Mouse (Mus musculus) erythroid progenitor cell, adult 5-6 weeks (primary cell): ENCODE measurements around the gene Tmem30b. TPM values are rescaled to one million over a fixed set of nuclear protein-coding genes. Genes with fewer than 3 reads are reported as not detected.

ENCODE experiments used
- ATAC-seq: replicated peaks from 2 replicates; pipeline ENCODE4 v1.8.0; 2016; ENCODE audit warnings: moderate number of reproducible peaks, mild to moderate bottlenecking, moderate TSS enrichment, inconsistent platforms; ENCODE audit not compliant: poor library complexity, low FRiP score, severe bottlenecking
- total RNA-seq, 2 experiments: library from RNA; stranded (forward) in 1 of 2; stranded (reverse) in 1 of 2; fragments of 150-400 nt in 1 of 2; fragments of 186-747, 209-891 nt in 1 of 2; gene quantifications; 2 replicates each; pipeline versions ENCODE4 v1.2.3 to v1.2.4; 2015 to 2017; ENCODE audit warnings: low replicate concordance in 2 of 2

Tmem30b gene
- not detected in 2 replicates for total RNA-seq (2015; ENCODE audit: low replicate concordance)
- 0.51 TPM in 1 of 2 replicates, not detected in the other for total RNA-seq (2017; ENCODE audit: low replicate concordance)

GRCm38 (mm10) chr12:73546086-73546711 is at the start of gene Tmem30b:
Gene Tmem30b (minus strand): TSS chr12:73546392.
- no peak for ATAC-seq

DNA sequence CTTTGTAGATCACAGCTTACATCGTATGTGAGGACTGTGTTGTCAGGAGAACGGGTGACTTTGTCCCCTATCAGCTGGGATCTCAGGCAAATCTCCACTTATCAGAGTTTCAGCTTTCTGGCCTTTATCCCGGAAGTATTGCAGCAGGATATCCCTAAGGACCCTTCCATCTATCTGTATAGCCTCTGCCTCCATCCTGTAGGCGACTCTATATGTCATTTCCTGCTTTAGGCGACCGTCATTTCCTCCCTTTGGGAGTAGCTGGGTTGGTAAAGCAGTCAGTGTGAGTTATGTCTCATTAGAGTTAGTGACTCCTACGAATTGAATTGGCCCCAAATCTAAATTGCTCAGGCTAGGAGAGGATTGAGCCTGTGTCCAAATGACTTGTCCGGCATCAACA is 49.0 kb upstream of the Tmem30b start:
- no peak for ATAC-seq

GRCm38 (mm10) chr12:73594177-73594745 is 48.1 kb upstream of the Tmem30b start:
- ATAC-seq, result no peak

DNA sequence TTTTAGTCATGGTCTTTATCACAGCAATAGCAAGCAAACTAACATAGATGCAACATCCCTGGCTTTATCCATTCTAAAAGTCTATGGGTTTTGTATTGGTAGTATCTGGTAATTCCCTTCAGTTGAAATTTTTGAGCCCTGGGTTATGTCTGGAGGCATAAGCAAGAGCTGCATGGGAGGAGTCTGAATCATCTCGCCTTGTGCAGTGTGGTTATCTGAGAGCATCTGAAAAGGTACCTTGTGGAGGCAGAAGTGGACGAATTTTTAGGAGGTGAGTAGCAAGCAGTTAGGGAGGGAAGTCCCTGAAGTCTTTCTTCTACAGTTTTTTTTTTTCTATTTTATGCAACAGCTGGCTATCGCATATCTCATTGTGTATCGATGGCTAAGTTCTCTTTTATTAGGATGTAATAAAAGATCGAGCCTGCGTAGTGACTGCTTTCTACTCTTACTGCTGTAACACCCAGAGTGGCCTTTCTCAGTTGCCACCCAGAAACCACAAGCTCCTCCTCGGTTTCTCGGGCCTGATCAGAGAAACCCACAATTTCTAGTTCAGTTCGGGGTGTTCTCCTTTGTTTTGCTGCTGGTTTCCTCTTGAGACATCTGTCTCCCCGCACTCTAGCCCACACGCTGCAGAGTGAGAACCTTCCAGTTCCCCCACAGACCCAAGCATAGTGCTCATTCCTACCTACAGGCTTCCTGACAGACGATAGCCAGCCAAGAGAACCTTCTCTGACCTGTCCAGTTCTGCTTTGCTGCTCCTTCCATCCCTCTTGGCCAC is 47.0 kb upstream of the Tmem30b start:
- no peak for ATAC-seq

DNA sequence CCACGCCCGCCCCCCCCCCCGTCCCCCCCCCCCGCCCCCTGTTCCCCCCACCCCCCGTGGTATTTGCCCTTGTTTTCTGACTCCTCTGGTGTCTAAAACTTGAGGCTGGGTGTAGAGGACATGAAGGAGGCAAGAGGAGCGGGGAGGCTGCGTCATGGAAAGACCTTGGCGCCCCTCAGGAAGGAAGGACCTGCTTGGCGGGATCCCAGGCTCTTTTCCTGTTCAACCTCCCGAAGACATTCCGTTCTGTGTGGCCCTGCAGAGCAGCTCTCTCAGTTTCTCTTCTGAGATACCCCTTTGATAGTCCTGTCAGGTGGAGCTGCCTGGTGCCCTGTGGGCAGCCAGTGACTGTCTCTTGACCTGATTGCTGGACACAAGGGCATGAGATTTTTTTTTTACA is 45.4 kb upstream of the Tmem30b start:
- ATAC-seq, result no peak

DNA sequence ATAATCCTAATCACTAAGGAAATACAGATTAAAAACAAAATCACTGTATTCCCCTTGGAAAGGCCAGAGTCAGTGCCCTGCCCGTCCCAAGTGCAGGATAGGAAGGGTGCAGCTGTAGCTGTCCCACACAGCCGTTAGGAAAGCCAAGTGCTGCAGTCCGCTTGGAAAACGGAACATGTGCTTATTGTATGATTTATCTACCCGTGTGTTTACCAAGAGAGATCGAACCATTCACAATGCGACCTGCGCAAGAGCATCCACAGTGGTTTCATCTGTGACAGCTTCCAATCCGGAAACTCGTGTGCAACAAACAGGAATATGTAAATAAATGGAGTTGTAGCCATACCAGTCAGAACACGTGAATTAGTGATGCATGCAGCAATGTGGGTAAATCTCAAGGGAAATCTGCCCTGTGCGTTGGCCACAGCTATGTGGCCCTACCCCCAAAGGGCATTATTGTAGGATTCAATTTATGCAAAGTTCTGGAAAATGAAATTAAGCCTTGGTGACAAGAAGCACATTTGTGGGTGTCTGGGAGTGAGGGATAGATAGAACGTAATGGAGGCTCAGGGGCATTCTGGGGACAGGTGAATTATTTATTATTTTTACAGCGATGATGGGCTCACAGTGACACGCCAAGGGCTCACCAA is 44.6 kb upstream of the Tmem30b start:
- ATAC-seq, result no peak

GRCm38 (mm10) chr12:73587262-73587661 is 41.1 kb upstream of the Tmem30b start:
- ATAC-seq, result no peak

GRCm38 (mm10) chr12:73585850-73586249 is 39.7 kb upstream of the Tmem30b start:
- ATAC-seq, result no peak

DNA sequence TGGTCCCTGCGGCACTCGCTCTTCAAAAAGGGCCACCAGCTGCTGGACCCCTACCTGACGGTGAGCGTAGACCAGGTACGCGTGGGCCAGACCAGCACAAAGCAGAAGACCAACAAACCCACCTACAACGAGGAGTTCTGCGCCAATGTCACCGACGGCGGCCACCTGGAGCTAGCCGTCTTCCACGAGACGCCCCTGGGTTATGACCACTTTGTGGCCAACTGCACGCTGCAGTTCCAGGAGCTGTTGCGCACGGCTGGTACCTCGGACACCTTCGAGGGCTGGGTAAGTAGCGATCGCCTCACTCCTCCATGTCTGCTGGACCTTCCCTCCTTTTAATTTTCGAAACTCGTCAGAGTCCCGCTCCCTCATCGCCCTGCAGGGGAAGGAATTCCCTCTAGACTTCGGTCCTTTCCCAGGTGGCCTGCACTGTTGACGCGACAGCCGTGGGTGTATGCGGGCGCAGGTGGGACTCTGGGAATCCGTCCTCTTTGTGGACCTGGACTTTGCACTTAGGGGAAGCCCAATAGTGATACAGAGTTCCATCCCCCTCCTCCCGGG is 39.1 kb upstream of the Tmem30b start:
- ATAC-seq, result no peak

DNA sequence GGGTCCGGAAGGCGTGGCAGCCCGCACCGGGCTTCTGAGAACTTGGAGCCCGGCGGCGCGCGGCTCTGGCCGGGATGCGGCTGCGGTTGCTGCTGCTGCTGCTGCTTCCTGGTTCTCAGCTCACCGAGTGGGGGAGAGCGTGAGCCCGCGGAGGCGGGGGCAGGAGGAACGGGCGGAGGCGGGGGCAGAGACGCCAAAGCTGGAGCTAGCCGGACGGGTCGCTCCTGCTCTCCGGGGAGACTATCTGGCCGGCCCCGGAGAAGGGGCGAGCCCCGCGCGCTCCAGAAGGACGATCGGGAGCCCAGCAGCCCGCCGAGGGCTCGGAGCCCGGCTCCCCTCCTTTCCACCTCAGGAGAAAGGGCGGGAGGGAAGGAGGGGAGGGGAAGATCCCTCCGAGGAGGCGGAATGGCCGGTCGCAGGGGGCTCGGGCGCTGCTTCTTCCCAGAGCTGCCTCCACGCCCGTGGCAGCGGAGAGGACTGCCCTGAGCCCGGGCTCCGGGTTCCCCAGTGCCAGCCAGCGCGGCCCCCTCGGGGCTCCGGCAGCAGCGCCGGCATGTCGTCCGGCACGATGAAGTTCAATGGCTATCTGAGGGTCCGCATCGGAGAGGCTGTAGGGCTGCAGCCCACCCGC is 38.5 kb upstream of the Tmem30b start, which contains the start of gene Prkch:
Prkch (plus strand) TSS at position 187 of the 631 bp plus-strand sequence.
- ATAC-seq, result no peak

- no peak for ATAC-seq
These were observed 37.8 kb upstream of the Tmem30b start for GRCm38 (mm10) chr12:73583813-73584609.

GRCm38 (mm10) chr12:73583318-73583717 is 37.1 kb upstream of the Tmem30b start:
- ATAC-seq, result no peak

GRCm38 (mm10) chr12:73580811-73581210 is 34.6 kb upstream of the Tmem30b start:
- no peak for ATAC-seq

- ATAC-seq, result no peak
These were observed 31.9 kb upstream of the Tmem30b start for GRCm38 (mm10) chr12:73578141-73578540.

DNA sequence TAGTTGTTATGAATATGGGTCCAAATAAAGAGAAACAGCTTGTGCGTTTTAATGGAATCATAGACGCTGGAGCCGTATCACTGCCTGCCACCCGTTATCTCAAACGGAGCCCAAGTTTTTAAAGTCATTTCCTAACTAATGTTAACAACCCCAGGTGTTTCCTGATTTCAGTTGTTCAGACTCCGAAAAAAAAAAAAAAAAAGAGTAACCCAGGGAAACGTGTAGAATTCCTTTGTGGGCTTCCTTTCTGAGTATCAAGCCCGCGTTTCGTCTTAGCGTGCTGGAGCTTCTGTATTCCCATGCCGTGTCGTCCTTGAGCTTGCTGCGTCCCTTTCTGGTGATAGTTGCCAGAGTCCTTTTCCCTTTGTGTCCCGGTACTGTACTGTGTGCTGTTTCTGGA is 28.4 kb upstream of the Tmem30b start:
- no peak for ATAC-seq

DNA sequence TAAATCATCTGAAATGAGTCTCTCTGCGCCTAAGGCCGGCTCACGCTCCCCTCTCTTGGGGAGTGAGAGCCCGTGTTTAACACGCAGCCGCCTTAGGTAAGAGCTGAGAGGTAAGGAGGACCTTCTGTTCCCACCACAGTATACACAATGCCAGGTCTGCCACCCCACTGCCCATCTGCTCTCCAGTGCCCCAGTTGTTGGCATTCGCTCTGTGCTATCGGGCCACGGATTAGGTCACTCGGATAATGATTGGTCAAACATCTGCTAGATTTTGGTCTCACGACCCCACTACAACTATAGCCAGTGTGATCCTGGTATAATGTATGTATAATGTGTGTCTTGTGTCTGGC is 19.4 kb upstream of the Tmem30b start:
- no peak for ATAC-seq

GRCm38 (mm10) chr12:73564795-73565619 is 18.8 kb upstream of the Tmem30b start:
- no peak for ATAC-seq

DNA sequence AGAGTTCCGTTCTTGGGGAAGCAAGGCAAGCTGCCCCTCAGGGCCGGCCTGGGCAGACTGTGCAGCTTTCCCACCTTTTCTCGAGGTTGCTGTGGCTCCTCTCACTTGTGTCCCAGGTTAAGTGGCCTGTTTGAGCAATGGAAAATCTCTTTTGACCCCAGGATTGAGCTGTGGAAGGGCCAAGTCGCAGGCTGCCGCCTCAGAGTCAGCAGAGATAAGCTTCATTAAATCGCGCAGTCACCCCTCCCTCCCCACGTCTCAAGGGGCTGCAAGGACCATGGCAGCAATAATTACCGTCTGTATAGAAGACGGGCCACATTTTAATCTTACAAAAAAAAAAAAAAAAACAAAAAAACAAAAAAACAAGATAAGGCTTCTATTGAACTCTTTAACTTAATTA is 18.0 kb upstream of the Tmem30b start:
- ATAC-seq, result no peak
